Mouse (Mus musculus) cortical plate, adult 2 months (tissue): ENCODE results near the gene Map4k5. TPM values are rescaled to one million over a fixed set of nuclear protein-coding genes. Genes with fewer than 3 reads are reported as not detected.

Experiments used
- H3K27ac ChIP-seq: fragments of 200-500 bp; 2 replicates; pipeline ENCODE4 v1.5.1; 2012; ENCODE audit warnings: low read length, control low read depth, inconsistent platforms; ENCODE audit not compliant: insufficient read depth
- H3K4me1 ChIP-seq: fragments of 200-500 bp; 2 replicates; pipeline ENCODE4 v1.6.1; 2011; ENCODE audit warnings: low read length; ENCODE audit not compliant: control insufficient read depth, insufficient read depth
- H3K4me3 ChIP-seq: fragments of 200-500 bp; 2 replicates; pipeline ENCODE4 v1.5.1; 2011; ENCODE audit warnings: mild to moderate bottlenecking, low read length, control low read depth; ENCODE audit not compliant: insufficient read depth
- CTCF ChIP-seq: fragments of 200-500 bp; IDR thresholded peaks from 2 replicates; pipeline ENCODE4 v1.5.1; 2011; ENCODE audit warnings: mild to moderate bottlenecking, control low read depth, low read length; ENCODE audit not compliant: insufficient read depth; ENCODE audit errors: extremely low read depth
- POLR2A ChIP-seq: fragments of 200-500 bp; IDR thresholded peaks from 2 replicates; pipeline ENCODE4 v1.6.1; 2011; ENCODE audit warnings: mild to moderate bottlenecking, low read length, control low read depth; ENCODE audit not compliant: insufficient read depth; ENCODE audit errors: extremely low read depth
- polyA plus RNA-seq: library from polyadenylated mRNA; depleted of rRNA; stranded (reverse); fragments of >200 nt; gene quantifications from 2 replicates; pipeline ENCODE4 v1.2.3, GENCODE M21; 2012

The Map4k5 gene
- polyA plus RNA-seq, 1 experiment: 25.3 TPM

- no peak for TF ChIP-seq CTCF
- TF ChIP-seq POLR2A: no peak
Measured at GRCm38 (mm10) chr12:69804393-69805070, 88.5 kb downstream of the Map4k5 start.

DNA sequence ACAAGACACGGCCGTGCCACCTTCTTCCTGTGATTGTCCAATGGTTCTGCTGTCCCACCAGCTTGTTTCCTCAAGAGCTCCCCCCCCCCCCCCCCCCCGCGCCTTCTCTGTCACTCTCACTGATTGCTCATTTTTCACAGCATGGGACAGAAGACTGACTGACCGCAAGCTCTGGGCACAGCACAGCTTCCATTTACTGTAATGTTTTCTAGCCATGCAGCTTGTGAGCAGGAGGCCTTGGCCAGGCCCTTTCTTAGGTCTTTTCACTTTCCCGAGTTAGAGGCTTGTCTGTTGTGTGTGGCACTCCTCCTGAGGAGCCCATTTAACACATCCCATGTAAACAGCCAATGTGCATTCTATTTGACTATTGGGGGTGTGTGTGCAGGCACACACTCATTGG lies 89.8 kb downstream of the Map4k5 start:
- Histone ChIP-seq H3K27ac (no peak overlapping the region), H3K4me1 (no peaks in the 10 kb centered on the region), H3K4me3 (no peak overlapping the region)
- TF ChIP-seq CTCF: no peak

More at GRCm38 (mm10) chr12:69804393-69805070, 88.5 kb downstream of the Map4k5 start:
- no peaks in the 10 kb centered on the region for H3K4me1 ChIP-seq
- H3K27ac ChIP-seq: no peak overlapping the region
- no peak overlapping the region for H3K4me3 ChIP-seq

- TF ChIP-seq CTCF: no peak
- TF ChIP-seq POLR2A: no peak
- Histone ChIP-seq H3K27ac (no peak overlapping the region), H3K4me3 (no peak overlapping the region), H3K4me1 (no peaks in the 10 kb centered on the region)
Measured at GRCm38 (mm10) chr12:69800586-69800985, 92.4 kb downstream of the Map4k5 start.

- TF ChIP-seq CTCF: no peak
- TF ChIP-seq POLR2A: no peak
- no peaks in the 10 kb centered on the region for H3K4me1 ChIP-seq
- H3K4me3 ChIP-seq: no peak overlapping the region
- H3K27ac ChIP-seq: no peak overlapping the region
Measured at GRCm38 (mm10) chr12:69796311-69796710, 96.7 kb downstream of the Map4k5 start.

GRCm38 (mm10) chr12:69790530-69791505 lies 102.2 kb downstream of the Map4k5 start, which contains the start of gene Cdkl1:
Gene Cdkl1, minus strand, starts transcription at chr12:69791267.
- Histone ChIP-seq H3K27ac (peak within 1 kb of the TSS; percentile 36), H3K4me3 (peak within 1 kb of the TSS; percentile 54), H3K4me1 (no peaks in the 10 kb centered on the region)

GRCm38 (mm10) chr12:69789766-69790529 lies 103.1 kb downstream of the Map4k5 start:
- peak; percentile 57 for TF ChIP-seq POLR2A
- no peak for TF ChIP-seq CTCF
- no peaks in the 10 kb centered on the region for H3K4me1 ChIP-seq

More at GRCm38 (mm10) chr12:69790530-69791505, 102.2 kb downstream of the Map4k5 start, which contains the start of gene Cdkl1:
- no peak for TF ChIP-seq CTCF
- TF ChIP-seq POLR2A: peak; percentile 34; the same call in 1 of the 2 replicates

GRCm38 (mm10) chr12:69788380-69788779 lies 104.6 kb downstream of the Map4k5 start:
- no peak overlapping the region for H3K4me3 ChIP-seq
- no peaks in the 10 kb centered on the region for H3K4me1 ChIP-seq
- no peak overlapping the region for H3K27ac ChIP-seq
- TF ChIP-seq CTCF (no peak), POLR2A (no peak)

More at GRCm38 (mm10) chr12:69789766-69790529, 103.1 kb downstream of the Map4k5 start:
- H3K4me3 ChIP-seq: peak overlapping the region; percentile 54
- peak overlapping the region; percentile 36 for H3K27ac ChIP-seq

DNA sequence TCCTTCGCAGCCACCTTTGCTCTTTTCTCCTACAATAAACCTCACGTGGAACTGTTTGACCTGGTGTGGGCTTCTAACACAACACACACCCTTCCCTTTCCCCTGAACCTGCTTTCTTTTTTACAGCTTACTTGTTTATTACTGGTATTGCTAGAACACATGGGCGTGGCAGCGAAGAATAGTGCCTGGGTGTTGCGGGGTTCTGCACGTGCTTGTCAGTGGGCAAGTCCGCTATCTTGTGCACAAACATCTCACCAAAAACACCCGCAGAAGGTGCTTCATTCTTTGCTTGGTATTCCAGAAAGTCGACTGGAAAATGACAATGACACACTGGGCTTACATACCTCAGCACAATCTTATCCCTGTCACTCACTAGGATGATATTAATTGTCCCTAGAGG lies 107.5 kb downstream of the Map4k5 start:
- Histone ChIP-seq H3K4me1 (no peaks in the 10 kb centered on the region), H3K27ac (no peak overlapping the region), H3K4me3 (no peak overlapping the region)
- TF ChIP-seq POLR2A (no peak), CTCF (no peak)
